Mouse (Mus musculus): Measurements from ENCODE around the gene Cyth3.

Cyth3 gene

GRCm38 (mm10) chr5:143700247-143700646, 78.0 kb downstream of the Cyth3 start:
- in situ Hi-C loops (cut with MboI, MseI) = loop anchor here in 1 of 2 experiments (5.0 kb wide), 1 partner anchor 128 kb away; no protein-coding TSS in a partner anchor

- in situ Hi-C loops (cut with MboI, MseI) = loop anchor here in 1 of 2 experiments (5.0 kb wide), 1 partner anchor 129 kb away; no protein-coding TSS in a partner anchor
Measured at GRCm38 (mm10) chr5:143701074-143701473, 78.8 kb downstream of the Cyth3 start.

GRCm38 (mm10) chr5:143704875-143705658, 82.8 kb downstream of the Cyth3 start:
- in situ Hi-C loops (cut with MboI, MseI) = loop anchor here in 1 of 2 experiments (5.0 kb wide), 1 partner anchor 133 kb away; no protein-coding TSS in a partner anchor

- in situ Hi-C loops (cut with MboI, MseI) = no loop called here
Measured at GRCm38 (mm10) chr5:143705659-143705982, 83.4 kb downstream of the Cyth3 start.

- in situ Hi-C loops (cut with MboI, MseI) = no loop called here
Measured at GRCm38 (mm10) chr5:143706030-143706821, 84.0 kb downstream of the Cyth3 start.

GRCm38 (mm10) chr5:143706822-143707200, 84.6 kb downstream of the Cyth3 start:
- in situ Hi-C loops (cut with MboI, MseI) = no loop called here

- in situ Hi-C loops (cut with MboI, MseI) = no loop called here
Measured at GRCm38 (mm10) chr5:143711326-143711725, 89.1 kb downstream of the Cyth3 start.

- in situ Hi-C loops (cut with MboI, MseI) = no loop called here
Measured at GRCm38 (mm10) chr5:143712011-143712800, 90.0 kb downstream of the Cyth3 start.

- in situ Hi-C loops (cut with MboI, MseI) = loop anchor here (5.0 to 10.0 kb wide), 3 partner anchors 165 to 1423 kb away; partner anchors contain the start of genes Bud31 (in 1 of the 2) and Pdap1 (in 1 of the 2)
Measured at GRCm38 (mm10) chr5:143721962-143722361, 99.7 kb downstream of the Cyth3 start.

- in situ Hi-C loops (cut with MboI, MseI) = loop anchor here (5.0 kb wide), 2 partner anchors 86 to 176 kb away; partner anchors contain the start of genes Aimp2 (in 2 of the 2), Eif2ak1 (in 2 of the 2) and Pms2 (in 2 of the 2)
Measured at GRCm38 (mm10) chr5:143730915-143731314, 108.7 kb downstream of the Cyth3 start.

- in situ Hi-C loops (cut with MboI, MseI) = loop anchor here (5.0 kb wide), 2 partner anchors 86 to 176 kb away; partner anchors contain the start of genes Aimp2 (in 2 of the 2), Eif2ak1 (in 2 of the 2) and Pms2 (in 2 of the 2)
Measured at GRCm38 (mm10) chr5:143731483-143732112, 109.4 kb downstream of the Cyth3 start.

GRCm38 (mm10) chr5:143732180-143732891, 110.1 kb downstream of the Cyth3 start, which contains the start of gene Usp42:
TSS of gene Usp42 (minus strand) at chr5:143732280.
- in situ Hi-C loops (cut with MboI, MseI) = loop anchor here (5.0 kb wide), 2 partner anchors 85 to 175 kb away; partner anchors contain the start of genes Aimp2 (in 2 of the 2), Eif2ak1 (in 2 of the 2) and Pms2 (in 2 of the 2)

GRCm38 (mm10) chr5:143749630-143750208, 127.5 kb downstream of the Cyth3 start:
- in situ Hi-C loops (cut with MboI, MseI) = loop anchor here in 1 of 2 experiments (10.0 kb wide), 1 partner anchor 605 kb away; the partner anchor contains the start of gene Baiap2l1

GRCm38 (mm10) chr5:143755529-143756141, 133.4 kb downstream of the Cyth3 start:
- in situ Hi-C loops (cut with MboI, MseI) = loop anchor here in 1 of 2 experiments (10.0 kb wide), 1 partner anchor 599 kb away; the partner anchor contains the start of gene Baiap2l1

- in situ Hi-C loops (cut with MboI, MseI) = loop anchor here in 1 of 2 experiments (10.0 kb wide), 1 partner anchor 597 kb away; the partner anchor contains the start of gene Baiap2l1
Measured at GRCm38 (mm10) chr5:143757755-143758443, 135.7 kb downstream of the Cyth3 start.

- in situ Hi-C loops (cut with MboI, MseI) = loop anchor here in 1 of 2 experiments (10.0 kb wide), 1 partner anchor 595 kb away; the partner anchor contains the start of gene Baiap2l1
Measured at GRCm38 (mm10) chr5:143759554-143759953, 137.3 kb downstream of the Cyth3 start.

All from T-helper 17 cell (primary cell).